Mouse (Mus musculus): ENCODE results near the gene Rock2.

DNA sequence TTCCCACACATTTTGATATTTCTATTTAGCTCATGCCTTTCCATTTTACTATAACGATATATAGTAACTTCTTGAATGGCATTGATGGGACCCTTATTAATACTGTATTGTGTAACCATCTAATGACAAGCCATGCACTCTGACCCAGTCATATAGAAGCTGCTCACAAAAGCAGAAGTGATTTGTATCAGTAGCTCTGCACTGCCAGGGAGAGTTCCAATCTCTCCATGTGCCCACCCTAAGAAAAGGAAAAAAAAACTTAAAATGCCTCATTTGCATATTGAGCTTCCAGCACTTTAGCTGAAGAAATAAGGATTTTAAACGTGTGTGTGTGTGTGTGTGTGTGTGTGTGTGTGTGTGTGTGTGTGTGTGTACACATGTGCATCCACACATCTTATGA lies 97.7 kb downstream of the Rock2 start:
- TF ChIP-seq GATA1 (IDR thresholded peaks at IDR 0.05; ENCODE audit: borderline replicate concordance, low read length): no peak
- no peak for TF ChIP-seq FLI1 (IDR thresholded peaks at IDR 0.05; ENCODE audit: low read length)
